Mouse (Mus musculus) lung, postnatal 0 days (tissue): ENCODE measurements at regions not wholly inside any gene's neighbourhood (a gene's known extent, or its start where the extent isn't known, plus 50 kb on each side); places are given as distances from the start of the nearest gene placed in this dataset.

Experiments used
- CTCF ChIP-seq: IDR thresholded peaks from 2 replicates; pipeline ENCODE4 v1.5.1; 2016; ENCODE audit warnings: antibody characterized with exemption, mild to moderate bottlenecking
- EP300 ChIP-seq: IDR thresholded peaks from 2 replicates; pipeline ENCODE4 v1.6.1; 2016; ENCODE audit warnings: antibody characterized with exemption, mild to moderate bottlenecking, control low read depth

DNA sequence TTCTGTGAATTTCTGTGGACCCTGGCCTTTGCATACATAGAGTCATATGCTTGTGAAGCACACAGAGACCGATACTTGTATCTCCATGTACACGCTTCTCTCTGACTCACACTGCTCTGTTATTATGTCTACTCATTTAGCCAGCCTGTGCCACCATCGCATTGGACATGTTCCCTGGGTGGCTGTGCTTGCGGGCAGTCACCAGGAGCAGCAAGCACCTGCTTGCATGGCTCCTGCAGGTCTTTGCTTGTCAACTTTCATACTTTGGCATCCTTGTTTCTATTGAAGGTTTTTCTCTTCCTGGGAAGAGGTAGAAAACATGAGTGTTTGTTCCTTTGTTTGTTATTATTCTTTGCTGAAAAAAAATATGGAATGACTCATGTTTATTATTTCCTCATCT lies 136.1 kb upstream of the Ahr start:
- TF ChIP-seq CTCF: no peak
- TF ChIP-seq EP300: peak; percentile 46; the same call in 1 of the 2 replicates
